Mouse (Mus musculus) hindbrain, embryonic 13.5 days (tissue): ENCODE data around the gene Scnn1a. TPM values are rescaled to one million over a fixed set of nuclear protein-coding genes. Genes with fewer than 3 reads are reported as not detected.

Source experiments
- ATAC-seq: fragments of 200-750 bp; cut with Nextera tagmentation; 2 replicates; pipeline ENCODE4 v1.8.0; 2017; ENCODE audit warnings: moderate TSS enrichment; ENCODE audit not compliant: low FRiP score
- H3K27ac ChIP-seq: fragments of 300-500 bp; sonication (generic); 2 replicates; pipeline ENCODE4 v1.5.1; 2015; ENCODE audit warnings: inconsistent platforms, mild to moderate bottlenecking, moderate library complexity
- H3K27me3 ChIP-seq: fragments of 300-500 bp; sonication (generic); 2 replicates; pipeline ENCODE4 v1.6.1; 2015; ENCODE audit warnings: mild to moderate bottlenecking, inconsistent platforms
- H3K36me3 ChIP-seq: fragments of 300-500 bp; sonication (generic); 2 replicates; pipeline ENCODE4 v1.6.1; 2015; ENCODE audit warnings: mild to moderate bottlenecking, inconsistent platforms
- H3K4me1 ChIP-seq: fragments of 300-500 bp; sonication (generic); replicated peaks from 2 replicates; pipeline ENCODE4 v1.6.1; 2015; ENCODE audit warnings: inconsistent platforms
- H3K4me2 ChIP-seq: fragments of 300-500 bp; sonication (generic); 2 replicates; pipeline ENCODE4 v1.6.1; 2015; ENCODE audit warnings: inconsistent platforms, mild to moderate bottlenecking, moderate library complexity
- H3K4me3 ChIP-seq: fragments of 300-500 bp; sonication (generic); 2 replicates; pipeline ENCODE4 v1.5.1; 2015; ENCODE audit warnings: mild to moderate bottlenecking, inconsistent platforms
- H3K9ac ChIP-seq: fragments of 300-500 bp; sonication (generic); 2 replicates; pipeline ENCODE4 v1.6.1; 2015; ENCODE audit warnings: mild to moderate bottlenecking, inconsistent platforms
- H3K9me3 ChIP-seq: fragments of 300-500 bp; sonication (generic); 2 replicates; pipeline ENCODE4 v1.6.1; 2016; ENCODE audit warnings: inconsistent platforms
- WGBS: fragments of 180-500 bp; shearing (Covaris S2); methylation state at CpG from one replicate; pipeline ENCODE4 v1.1.7; 2015; 5-methylcytosine and 5-hydroxymethylcytosine counted together
- polyA plus RNA-seq: library from polyadenylated mRNA; unstranded; fragments of >200 nt; fragmentation: Nextera tagmentation; extraction: Ambion mirVana; gene quantifications from 2 replicates; pipeline ENCODE4 v1.2.1, GENCODE M21; 2015

Gene Scnn1a
- polyA plus RNA-seq, 1 experiment from 2014 or later, result 0.29 TPM

GRCm38 (mm10) chr6:125328243-125328642 lies 7.8 kb downstream of the Scnn1a start:
- no peak overlapping the region for H3K4me3 ChIP-seq
- ATAC-seq, result no peak
- H3K27me3 ChIP-seq, result peaks cover 14% of the 10 kb centered on the region
- no peak overlapping the region for H3K4me2 ChIP-seq
- no peak overlapping the region for H3K9ac ChIP-seq
- 80% methylated on average over 5 of the region's 5 CpGs for WGBS
- H3K36me3 ChIP-seq, result no peaks in the 10 kb centered on the region
- H3K9me3 ChIP-seq, result no peaks in the 10 kb centered on the region
- no peak overlapping the region for H3K27ac ChIP-seq
- H3K4me1 ChIP-seq, result peaks cover 9% of the 10 kb centered on the region

GRCm38 (mm10) chr6:125330626-125331326 lies 10.3 kb downstream of the Scnn1a start:
- H3K9me3 ChIP-seq, result no peaks in the 10 kb centered on the region
- H3K27me3 ChIP-seq, result 0 out of 2 replicates have a peak, but pooled peaks cover 3% of the 10 kb centered on the region
- peak; percentile 91 for ATAC-seq
- peak overlapping the region; percentile 71 for H3K9ac ChIP-seq
- peaks cover 9% of the 10 kb centered on the region for H3K4me1 ChIP-seq
- H3K4me3 ChIP-seq, result peak overlapping the region; percentile 51
- no peaks in the 10 kb centered on the region for H3K36me3 ChIP-seq
- under 1% methylated on average over 39 of the region's 39 CpGs for WGBS
- no peak overlapping the region for H3K27ac ChIP-seq
- peak overlapping the region; percentile 80 for H3K4me2 ChIP-seq

- Histone ChIP-seq H3K4me1 (peaks cover 9% of the 10 kb centered on the region), H3K27ac (no peak overlapping the region), H3K4me3 (no peak overlapping the region), H3K36me3 (no peaks in the 10 kb centered on the region), H3K9me3 (no peaks in the 10 kb centered on the region), H3K27me3 (0 out of 2 replicates have a peak, but pooled peaks cover 3% of the 10 kb centered on the region), H3K4me2 (no peak overlapping the region), H3K9ac (no peak overlapping the region)
- 78% methylated on average over 14 of the region's 14 CpGs for WGBS
- ATAC-seq, result no peak
These were observed 12.8 kb downstream of the Scnn1a start for GRCm38 (mm10) chr6:125333112-125333899.

- Histone ChIP-seq H3K4me3 (no peak overlapping the region), H3K36me3 (no peaks in the 10 kb centered on the region), H3K4me2 (no peak overlapping the region), H3K9me3 (no peaks in the 10 kb centered on the region), H3K27me3 (0 out of 2 replicates have a peak, but pooled peaks cover 3% of the 10 kb centered on the region), H3K4me1 (peaks cover 9% of the 10 kb centered on the region), H3K9ac (no peak overlapping the region), H3K27ac (no peak overlapping the region)
- ATAC-seq, result no peak
- 70% methylated on average over 2 of the region's 2 CpGs for WGBS
These were observed 13.9 kb downstream of the Scnn1a start for GRCm38 (mm10) chr6:125334356-125334755.

GRCm38 (mm10) chr6:125338791-125339660 lies 18.6 kb downstream of the Scnn1a start:
- Histone ChIP-seq H3K27me3 (no peaks in the 10 kb centered on the region), H3K27ac (no peak overlapping the region), H3K9ac (no peak overlapping the region), H3K9me3 (no peaks in the 10 kb centered on the region), H3K4me3 (no peak overlapping the region), H3K36me3 (no peaks in the 10 kb centered on the region), H3K4me2 (no peak overlapping the region), H3K4me1 (no peaks in the 10 kb centered on the region)
- ATAC-seq, result no peak
- 76% methylated on average over 9 of the region's 9 CpGs for WGBS

GRCm38 (mm10) chr6:125340244-125340643 lies 19.8 kb downstream of the Scnn1a start:
- H3K27ac ChIP-seq, result peak overlapping the region; percentile 23; the same call in 1 of the 2 replicates
- WGBS, result 85% methylated on average over 5 of the region's 5 CpGs
- H3K4me3 ChIP-seq, result no peak overlapping the region
- H3K36me3 ChIP-seq, result no peaks in the 10 kb centered on the region
- no peaks in the 10 kb centered on the region for H3K4me1 ChIP-seq
- H3K9me3 ChIP-seq, result no peaks in the 10 kb centered on the region
- no peak for ATAC-seq
- H3K27me3 ChIP-seq, result 0 out of 2 replicates have a peak, but pooled peaks cover 4% of the 10 kb centered on the region
- H3K4me2 ChIP-seq, result no peak overlapping the region
- no peak overlapping the region for H3K9ac ChIP-seq

GRCm38 (mm10) chr6:125342198-125342597 lies 21.7 kb downstream of the Scnn1a start:
- ATAC-seq, result no peak

GRCm38 (mm10) chr6:125344084-125344483 lies 23.6 kb downstream of the Scnn1a start:
- Histone ChIP-seq H3K27me3 (peaks cover 15% of the 10 kb centered on the region), H3K36me3 (no peaks in the 10 kb centered on the region), H3K9me3 (no peaks in the 10 kb centered on the region), H3K9ac (no peak overlapping the region), H3K4me2 (no peak overlapping the region), H3K4me1 (peaks cover 5% of the 10 kb centered on the region), H3K4me3 (no peak overlapping the region), H3K27ac (no peak overlapping the region)
- WGBS, result 49% methylated on average over 8 of the region's 8 CpGs
- no peak for ATAC-seq

More at GRCm38 (mm10) chr6:125342198-125342597, 21.7 kb downstream of the Scnn1a start:
- no peak overlapping the region for H3K9ac ChIP-seq
- H3K27ac ChIP-seq, result no peak overlapping the region
- no peaks in the 10 kb centered on the region for H3K36me3 ChIP-seq
- no peak overlapping the region for H3K4me2 ChIP-seq
- H3K4me1 ChIP-seq, result no peaks in the 10 kb centered on the region
- 0 out of 2 replicates have a peak, but pooled peaks cover 4% of the 10 kb centered on the region for H3K27me3 ChIP-seq
- no peaks in the 10 kb centered on the region for H3K9me3 ChIP-seq
- 37% methylated on average over 3 of the region's 3 CpGs for whole genome bisulfite sequencing
- no peak overlapping the region for H3K4me3 ChIP-seq

- no peak overlapping the region for H3K27ac ChIP-seq
These were observed 24.4 kb downstream of the Scnn1a start for GRCm38 (mm10) chr6:125344866-125345265.

GRCm38 (mm10) chr6:125345625-125346024 lies 25.2 kb downstream of the Scnn1a start:
- Histone ChIP-seq H3K4me2 (no peak overlapping the region), H3K36me3 (no peaks in the 10 kb centered on the region), H3K27ac (no peak overlapping the region), H3K4me3 (no peak overlapping the region), H3K9ac (no peak overlapping the region), H3K4me1 (peaks cover 20% of the 10 kb centered on the region), H3K9me3 (no peaks in the 10 kb centered on the region), H3K27me3 (peaks cover 22% of the 10 kb centered on the region)
- 81% methylated on average over 1 of the region's 1 CpGs for WGBS
- ATAC-seq, result no peak

More at GRCm38 (mm10) chr6:125344866-125345265, 24.4 kb downstream of the Scnn1a start:
- no peak overlapping the region for H3K9ac ChIP-seq
- no peaks in the 10 kb centered on the region for H3K36me3 ChIP-seq
- H3K27me3 ChIP-seq, result peaks cover 17% of the 10 kb centered on the region
- ATAC-seq, result no peak
- no peak overlapping the region for H3K4me2 ChIP-seq
- H3K4me3 ChIP-seq, result no peak overlapping the region
- peaks cover 13% of the 10 kb centered on the region for H3K4me1 ChIP-seq
- H3K9me3 ChIP-seq, result no peaks in the 10 kb centered on the region
- 75% methylated on average over 4 of the region's 4 CpGs for WGBS

GRCm38 (mm10) chr6:125346029-125346428 lies 25.6 kb downstream of the Scnn1a start:
- no peak overlapping the region for H3K9ac ChIP-seq
- no peak overlapping the region for H3K27ac ChIP-seq
- H3K4me2 ChIP-seq, result no peak overlapping the region
- no peaks in the 10 kb centered on the region for H3K9me3 ChIP-seq
- no peak overlapping the region for H3K4me3 ChIP-seq
- ATAC-seq, result no peak
- peaks cover 22% of the 10 kb centered on the region for H3K27me3 ChIP-seq
- peaks cover 21% of the 10 kb centered on the region for H3K4me1 ChIP-seq
- no peaks in the 10 kb centered on the region for H3K36me3 ChIP-seq
- WGBS, result 64% methylated on average over 2 of the region's 2 CpGs
